Mouse (Mus musculus): ENCODE results near the gene Arfip2.

GRCm38 (mm10) chr7:105635726-105636125 is 4.5 kb downstream of the Arfip2 start:
- TF ChIP-seq CTCF (IDR thresholded peaks at IDR 0.05; ENCODE audit: low read depth), result no peak
- no peak for TF ChIP-seq EP300 (IDR thresholded peaks at IDR 0.05; ENCODE audit: low read depth)
